Mouse (Mus musculus) megakaryocyte, embryonic 14.5 days (primary cell): Measurements from ENCODE around the gene Ppp3ca.

Source experiments
- FLI1 ChIP-seq: IDR thresholded peaks from 2 replicates; pipeline ENCODE4 v1.6.1; 2012; ENCODE audit warnings: low read length, inconsistent platforms, mixed read lengths
- GATA1 ChIP-seq: IDR thresholded peaks from 3 replicates; pipeline ENCODE4 v1.6.1; 2012; ENCODE audit warnings: mixed read lengths, low read length, inconsistent platforms, borderline replicate concordance

- TF ChIP-seq GATA1: no peak
- no peak for TF ChIP-seq FLI1
Observed at GRCm38 (mm10) chr3:136805897-136806296, 136.0 kb downstream of the Ppp3ca start.
